Mouse (Mus musculus): ENCODE measurements at regions not wholly inside any gene's neighbourhood (a gene's known extent, or its start where the extent isn't known, plus 50 kb on each side); places are given as distances from the start of the nearest gene placed in this dataset.

DNA sequence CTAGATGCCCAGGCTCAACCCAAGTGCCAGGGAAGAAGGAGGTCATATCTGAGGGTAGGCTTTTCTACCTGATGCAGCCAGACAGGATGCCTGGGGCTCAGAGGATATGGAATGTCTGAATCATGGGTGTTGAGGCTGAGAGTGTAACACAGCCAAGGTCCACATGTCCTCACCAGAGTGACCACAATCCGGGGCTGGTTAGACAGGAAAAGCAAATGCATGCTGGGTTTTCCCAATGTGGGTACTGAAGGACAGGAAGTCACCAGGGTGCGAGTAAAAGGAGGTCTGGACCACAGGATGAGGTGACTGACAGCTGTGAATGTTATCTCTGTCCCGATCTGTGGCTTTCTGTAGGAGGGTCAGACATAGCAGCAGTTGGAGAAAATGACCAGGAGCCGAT, 61.8 kb upstream of the Card11 start:
- Histone ChIP-seq H3K4me1 (ENCODE audit: control insufficient read depth in 2 of 2, insufficient read depth in 2 of 2, low read length in 2 of 2, poor library complexity in 1 of 2) (no peaks in the 10 kb centered on the region), H3K27ac (ENCODE audit: insufficient read depth, low read depth, low read length, poor library complexity, severe bottlenecking) (no peak overlapping the region), H3K9ac (ENCODE audit: insufficient read depth, low read depth, low read length, poor library complexity, severe bottlenecking) (no peak overlapping the region), H3K36me3 (ENCODE audit: control insufficient read depth, insufficient read depth, low read length, poor library complexity, severe bottlenecking) (no peaks in the 10 kb centered on the region), H3K4me3 (ENCODE audit: insufficient read depth in 1 of 2, low read depth in 1 of 2, low read length in 2 of 2, poor library complexity in 1 of 2, severe bottlenecking in 1 of 2) (no peak overlapping the region), H3K9me3 (ENCODE audit: control insufficient read depth, insufficient read depth, low read depth, low read length) (no peaks in the 10 kb centered on the region)
- TF ChIP-seq MAFK (IDR thresholded peaks at IDR 0.05; ENCODE audit: insufficient read depth, low read depth, low read length) (no peak), HCFC1 (IDR thresholded peaks at IDR 0.05; ENCODE audit: borderline replicate concordance, insufficient read depth, low read length) (no peak), ZNF384 (IDR thresholded peaks at IDR 0.05; ENCODE audit: low read depth, low read length) (no peak), CHD2 (IDR thresholded peaks at IDR 0.05; ENCODE audit: low read depth, low read length) (no peak), ZC3H11A (IDR thresholded peaks at IDR 0.05; ENCODE audit: borderline replicate concordance, low read depth, low read length) (no peak)
- DNase-seq (ENCODE audit: low read depth, low spot score), result no peak
- in situ Hi-C loops (cut with MboI; ENCODE audit: low sequenced_read_pairs in 2 of 2, unreplicated experiment in 2 of 2), result no loop called here

DNA sequence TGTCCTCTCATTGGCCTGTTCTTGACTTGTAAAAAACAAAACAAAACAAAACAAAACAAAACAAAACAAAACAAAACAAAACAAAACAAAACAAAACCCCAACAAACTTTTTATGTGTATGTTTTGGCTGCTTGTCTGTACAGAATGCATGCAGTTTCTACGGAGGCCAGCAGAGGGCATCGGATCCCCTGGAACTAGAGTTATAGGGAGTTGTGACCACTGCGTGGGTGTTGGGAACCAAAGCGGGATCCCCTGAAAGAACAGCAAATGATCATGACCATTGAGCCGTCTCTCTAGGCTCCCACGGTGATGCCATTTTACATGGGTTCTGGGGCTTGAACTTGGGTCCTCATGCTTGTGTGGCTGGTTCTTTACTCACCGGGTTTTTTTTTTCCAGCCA, 67.2 kb upstream of the Card11 start:
- H3K36me3 ChIP-seq (ENCODE audit: control insufficient read depth, insufficient read depth, low read length, poor library complexity, severe bottlenecking), result no peaks in the 10 kb centered on the region
- peaks cover 0 to 1% of the 10 kb centered on the region in 2 experiments; a peak in 1 of 4 replicates for H3K4me1 ChIP-seq (ENCODE audit: control insufficient read depth in 2 of 2, insufficient read depth in 2 of 2, low read length in 2 of 2, poor library complexity in 1 of 2)
- H3K27ac ChIP-seq (ENCODE audit: insufficient read depth, low read depth, low read length, poor library complexity, severe bottlenecking), result no peak overlapping the region
- H3K4me3 ChIP-seq (ENCODE audit: insufficient read depth in 1 of 2, low read depth in 1 of 2, low read length in 2 of 2, poor library complexity in 1 of 2, severe bottlenecking in 1 of 2), result no peak overlapping the region
- no peak overlapping the region for H3K9ac ChIP-seq (ENCODE audit: insufficient read depth, low read depth, low read length, poor library complexity, severe bottlenecking)
- TF ChIP-seq ZC3H11A (IDR thresholded peaks at IDR 0.05; ENCODE audit: borderline replicate concordance, low read depth, low read length) (0 out of 2 replicates have a peak, but pooled peaks have one; percentile 43), HCFC1 (IDR thresholded peaks at IDR 0.05; ENCODE audit: borderline replicate concordance, insufficient read depth, low read length) (no peak), MAFK (IDR thresholded peaks at IDR 0.05; ENCODE audit: insufficient read depth, low read depth, low read length) (no peak)
- no peaks in the 10 kb centered on the region for H3K9me3 ChIP-seq (ENCODE audit: control insufficient read depth, insufficient read depth, low read depth, low read length)
- in situ Hi-C loops (cut with MboI; ENCODE audit: low sequenced_read_pairs in 2 of 2, unreplicated experiment in 2 of 2), result no loop called here
- no peak for DNase-seq (ENCODE audit: low read depth, low spot score)

DNA sequence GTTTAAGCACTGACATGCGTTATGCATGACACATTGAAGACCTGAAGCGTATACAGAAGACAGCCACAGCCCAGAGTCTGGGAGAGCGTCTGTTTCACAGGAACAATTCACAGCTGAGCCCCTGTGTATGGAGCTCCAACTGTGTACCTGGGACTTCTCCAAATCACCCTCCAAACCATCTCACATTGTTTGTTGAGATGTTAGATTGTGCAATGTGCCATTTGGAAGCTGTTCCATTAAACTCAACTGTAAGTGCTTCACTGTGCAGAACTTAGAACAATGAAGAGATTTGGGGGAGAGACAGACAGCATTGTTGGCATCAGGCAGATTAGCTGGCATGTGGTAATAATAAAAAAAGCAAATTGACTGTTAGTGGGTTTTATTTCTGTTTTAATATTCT, 74.1 kb upstream of the Card11 start:
- DNase-seq (ENCODE audit: low read depth, low spot score), result no peak
- peaks cover 0 to 4% of the 10 kb centered on the region in 2 experiments; a peak in 2 of 4 replicates for H3K4me1 ChIP-seq (ENCODE audit: control insufficient read depth in 2 of 2, insufficient read depth in 2 of 2, low read length in 2 of 2, poor library complexity in 1 of 2)
- no peak overlapping the region for H3K4me3 ChIP-seq (ENCODE audit: insufficient read depth in 1 of 2, low read depth in 1 of 2, low read length in 2 of 2, poor library complexity in 1 of 2, severe bottlenecking in 1 of 2)
- no peak overlapping the region for H3K27ac ChIP-seq (ENCODE audit: insufficient read depth, low read depth, low read length, poor library complexity, severe bottlenecking)
- H3K36me3 ChIP-seq (ENCODE audit: control insufficient read depth, insufficient read depth, low read length, poor library complexity, severe bottlenecking), result no peaks in the 10 kb centered on the region
- H3K9me3 ChIP-seq (ENCODE audit: control insufficient read depth, insufficient read depth, low read depth, low read length), result no peaks in the 10 kb centered on the region
- TF ChIP-seq MAFK (IDR thresholded peaks at IDR 0.05; ENCODE audit: insufficient read depth, low read depth, low read length) (no peak), CHD2 (IDR thresholded peaks at IDR 0.05; ENCODE audit: low read depth, low read length) (no peak), HCFC1 (IDR thresholded peaks at IDR 0.05; ENCODE audit: borderline replicate concordance, insufficient read depth, low read length) (no peak), ZC3H11A (IDR thresholded peaks at IDR 0.05; ENCODE audit: borderline replicate concordance, low read depth, low read length) (no peak), ZNF384 (IDR thresholded peaks at IDR 0.05; ENCODE audit: low read depth, low read length) (no peak)
- no peak overlapping the region for H3K9ac ChIP-seq (ENCODE audit: insufficient read depth, low read depth, low read length, poor library complexity, severe bottlenecking)
- in situ Hi-C loops (cut with MboI; ENCODE audit: low sequenced_read_pairs in 2 of 2, unreplicated experiment in 2 of 2), result no loop called here

DNA sequence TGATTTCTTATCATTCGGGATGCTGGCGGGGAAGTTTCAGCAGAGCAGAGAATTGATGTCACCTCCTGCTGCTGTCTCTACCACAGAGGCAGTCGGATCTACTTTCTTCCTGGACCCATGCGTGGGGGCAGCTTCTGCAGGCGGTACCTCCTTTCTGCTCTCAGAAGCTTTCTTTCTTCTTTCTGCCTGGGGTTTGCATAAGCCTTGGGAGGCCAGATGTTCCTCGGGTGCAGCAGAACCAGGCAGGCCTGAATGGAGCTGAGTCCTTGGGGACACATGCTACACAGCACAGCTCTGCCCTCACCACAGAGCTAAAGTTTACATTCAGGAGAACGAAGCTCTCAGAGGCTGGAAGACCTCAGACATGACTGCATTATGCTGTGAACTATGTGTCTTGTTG, 75.8 kb upstream of the Card11 start:
- TF ChIP-seq HCFC1 (IDR thresholded peaks at IDR 0.05; ENCODE audit: borderline replicate concordance, insufficient read depth, low read length) (no peak), MAFK (IDR thresholded peaks at IDR 0.05; ENCODE audit: insufficient read depth, low read depth, low read length) (no peak), ZC3H11A (IDR thresholded peaks at IDR 0.05; ENCODE audit: borderline replicate concordance, low read depth, low read length) (no peak), CHD2 (IDR thresholded peaks at IDR 0.05; ENCODE audit: low read depth, low read length) (no peak), ZNF384 (IDR thresholded peaks at IDR 0.05; ENCODE audit: low read depth, low read length) (no peak)
- H3K9me3 ChIP-seq (ENCODE audit: control insufficient read depth, insufficient read depth, low read depth, low read length), result no peaks in the 10 kb centered on the region
- no peak overlapping the region for H3K27ac ChIP-seq (ENCODE audit: insufficient read depth, low read depth, low read length, poor library complexity, severe bottlenecking)
- H3K9ac ChIP-seq (ENCODE audit: insufficient read depth, low read depth, low read length, poor library complexity, severe bottlenecking), result no peak overlapping the region
- H3K36me3 ChIP-seq (ENCODE audit: control insufficient read depth, insufficient read depth, low read length, poor library complexity, severe bottlenecking), result no peaks in the 10 kb centered on the region
- DNase-seq (ENCODE audit: low read depth, low spot score), result no peak
- peaks cover 0 to 3% of the 10 kb centered on the region in 2 experiments; a peak in 2 of 4 replicates for H3K4me1 ChIP-seq (ENCODE audit: control insufficient read depth in 2 of 2, insufficient read depth in 2 of 2, low read length in 2 of 2, poor library complexity in 1 of 2)
- in situ Hi-C loops (cut with MboI; ENCODE audit: low sequenced_read_pairs in 2 of 2, unreplicated experiment in 2 of 2), result no loop called here
- no peak overlapping the region for H3K4me3 ChIP-seq (ENCODE audit: insufficient read depth in 1 of 2, low read depth in 1 of 2, low read length in 2 of 2, poor library complexity in 1 of 2, severe bottlenecking in 1 of 2)

DNA sequence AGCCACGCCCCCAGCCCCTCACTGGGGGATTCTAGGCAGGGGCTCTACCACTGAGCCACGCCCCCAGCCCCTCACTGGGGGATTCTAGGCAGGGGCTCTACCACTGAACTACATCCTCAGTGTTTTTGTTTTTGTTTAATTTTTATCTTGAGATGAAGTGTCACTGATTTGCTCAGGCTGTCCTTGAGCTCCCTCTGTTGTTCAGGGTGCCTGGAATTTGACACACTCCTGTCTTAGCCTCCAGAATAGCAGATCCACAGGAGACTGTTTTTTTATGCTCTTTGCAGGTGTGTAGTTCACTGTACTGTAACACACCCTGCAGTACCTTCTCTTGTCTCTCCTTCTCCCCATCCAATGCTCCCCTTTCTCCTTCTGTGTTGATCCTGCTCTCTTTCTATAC, 76.6 kb upstream of the Card11 start:
- in situ Hi-C loops (cut with MboI; ENCODE audit: low sequenced_read_pairs in 2 of 2, unreplicated experiment in 2 of 2), result no loop called here
- Histone ChIP-seq H3K4me3 (ENCODE audit: insufficient read depth in 1 of 2, low read depth in 1 of 2, low read length in 2 of 2, poor library complexity in 1 of 2, severe bottlenecking in 1 of 2) (no peak overlapping the region), H3K36me3 (ENCODE audit: control insufficient read depth, insufficient read depth, low read length, poor library complexity, severe bottlenecking) (no peaks in the 10 kb centered on the region), H3K9ac (ENCODE audit: insufficient read depth, low read depth, low read length, poor library complexity, severe bottlenecking) (no peak overlapping the region), H3K4me1 (ENCODE audit: control insufficient read depth in 2 of 2, insufficient read depth in 2 of 2, low read length in 2 of 2, poor library complexity in 1 of 2) (peaks cover 0 to 3% of the 10 kb centered on the region in 2 experiments; a peak in 2 of 4 replicates), H3K9me3 (ENCODE audit: control insufficient read depth, insufficient read depth, low read depth, low read length) (no peaks in the 10 kb centered on the region), H3K27ac (ENCODE audit: insufficient read depth, low read depth, low read length, poor library complexity, severe bottlenecking) (no peak overlapping the region)
- DNase-seq (ENCODE audit: low read depth, low spot score), result no peak
- TF ChIP-seq ZC3H11A (IDR thresholded peaks at IDR 0.05; ENCODE audit: borderline replicate concordance, low read depth, low read length) (no peak), HCFC1 (IDR thresholded peaks at IDR 0.05; ENCODE audit: borderline replicate concordance, insufficient read depth, low read length) (no peak), MAFK (IDR thresholded peaks at IDR 0.05; ENCODE audit: insufficient read depth, low read depth, low read length) (no peak), ZNF384 (IDR thresholded peaks at IDR 0.05; ENCODE audit: low read depth, low read length) (no peak), CHD2 (IDR thresholded peaks at IDR 0.05; ENCODE audit: low read depth, low read length) (no peak)

Data from ES-E14 (cell line).